ENCODE assay signal across 9 mouse cellular contexts in the genomic region with DNA sequence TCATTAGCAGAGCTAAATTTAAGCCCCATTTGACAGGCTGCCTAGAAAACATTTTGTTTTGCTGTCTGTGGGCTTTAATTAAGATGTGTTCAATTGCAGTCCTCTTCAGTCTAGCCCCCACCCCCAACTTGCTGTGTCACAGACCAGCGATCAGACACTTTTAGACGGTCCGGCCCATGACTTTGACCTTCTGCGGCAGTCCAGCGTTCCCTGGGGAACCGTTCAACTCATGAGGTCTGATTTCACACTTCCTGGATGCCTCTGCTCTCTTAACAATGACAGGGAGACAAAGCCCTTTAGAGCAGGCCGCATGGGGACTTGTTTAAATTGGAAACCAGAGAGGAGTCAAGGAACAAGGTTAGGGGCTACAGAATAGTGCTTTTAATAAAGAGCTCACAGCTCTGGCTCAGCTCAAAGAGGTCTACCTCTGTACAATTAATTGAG.
DNase-seq lines count a peak whose midpoint lies in the region; ATAC-seq and TF ChIP-seq lines count a peak whose summit lies in the region.
"Had no signal": no experiment of that assay in that cellular context is flagged by ENCODE, and none has a peak within 500 bp of the region (broad histone marks: within the 10 kb centered on the region; RNA-seq: fewer than 3 reads in every experiment).

No protein-coding gene starts in this region.

- H3K9me3 ChIP-seq in embryonic facial prominence, embryonic 14.5 days (ENCODE audit: control insufficient read depth, low read length): no peaks in the 10 kb centered on the region
- H3K9me3 ChIP-seq in hindbrain, embryonic 16.5 days (ENCODE audit: control insufficient read depth, low read length): no peaks in the 10 kb centered on the region
- H3K9me3 ChIP-seq: limb, embryonic 12.5 days had no signal

- no peak for TF ChIP-seq CTCF in heart, adult 2 months (IDR thresholded peaks at IDR 0.05)
- no peak for TF ChIP-seq CTCF in gastrocnemius, adult 2 months (IDR thresholded peaks at IDR 0.05)
- TF ChIP-seq CTCF in lung, adult 2 months (IDR thresholded peaks at IDR 0.05; ENCODE audit: insufficient read depth, low read length): no peak

- ATAC-seq in embryonic facial prominence, embryonic 14.5 days (ENCODE audit: low read depth): peak; percentile 84
- ATAC-seq in hindbrain, embryonic 16.5 days: peak; percentile 94

- no peak for TF ChIP-seq EP300 in heart, adult 2 months (IDR thresholded peaks at IDR 0.05; ENCODE audit: insufficient read depth, low read depth, low read length)

- H3K36me3 ChIP-seq in heart, adult 2 months (ENCODE audit: control insufficient read depth, insufficient read depth, low read length): no peaks in the 10 kb centered on the region
- H3K36me3 ChIP-seq in embryonic facial prominence, embryonic 14.5 days (ENCODE audit: control insufficient read depth, insufficient read depth, low read length): no peaks in the 10 kb centered on the region
- H3K36me3 ChIP-seq in hindbrain, embryonic 16.5 days (ENCODE audit: control insufficient read depth, insufficient read depth, low read length): no peaks in the 10 kb centered on the region
- H3K36me3 ChIP-seq: limb, embryonic 12.5 days had no signal

- WGBS in heart, adult 2 months: 6% methylated on average over 7 of the region's 7 CpGs
- WGBS in embryonic facial prominence, embryonic 14.5 days: 15% methylated on average over 7 of the region's 7 CpGs
- 4% methylated on average over 7 of the region's 7 CpGs for WGBS in hindbrain, embryonic 16.5 days
- WGBS in lung, adult 2 months: 18% methylated on average over 7 of the region's 7 CpGs

- no peaks in the 10 kb centered on the region for H3K79me2 ChIP-seq in heart, adult 2 months (replicated peaks; ENCODE audit: control insufficient read depth, insufficient read depth, low read length)

- H3K4me1 ChIP-seq in heart, adult 2 months (ENCODE audit: control insufficient read depth, insufficient read depth, low read length): no peaks in the 10 kb centered on the region
- peaks cover 6% of the 10 kb centered on the region; the same call in 1 of the 2 replicates for H3K4me1 ChIP-seq in embryonic facial prominence, embryonic 14.5 days (ENCODE audit: control insufficient read depth, insufficient read depth, low read length)
- H3K4me1 ChIP-seq in hindbrain, embryonic 16.5 days (ENCODE audit: control insufficient read depth, insufficient read depth, low read depth, low read length): no peaks in the 10 kb centered on the region
- H3K4me1 ChIP-seq in lung, adult 2 months (ENCODE audit: control insufficient read depth, insufficient read depth, low read length): no peaks in the 10 kb centered on the region

- H3K4me2 ChIP-seq in embryonic facial prominence, embryonic 14.5 days (ENCODE audit: low read depth, low read length): no peak overlapping the region
- peak overlapping the region; percentile 42 for H3K4me2 ChIP-seq in hindbrain, embryonic 16.5 days (ENCODE audit: low read length)
- H3K4me2 ChIP-seq: limb, embryonic 12.5 days had no signal

- no peak overlapping the region for H3K9ac ChIP-seq in heart, adult 2 months (ENCODE audit: low read depth, low read length)
- H3K9ac ChIP-seq in embryonic facial prominence, embryonic 14.5 days (ENCODE audit: low read depth, low read length): no peak overlapping the region
- H3K9ac ChIP-seq in hindbrain, embryonic 16.5 days (ENCODE audit: low read depth, low read length): no peak overlapping the region
- H3K9ac ChIP-seq: limb, embryonic 12.5 days had no signal

- intact Hi-C loops in heart, adult 2 months (cut with DNase I): no loop called here
- intact Hi-C loops in gastrocnemius, adult 2 months (cut with DNase I): no loop called here

- H3K27me3 ChIP-seq in heart, adult 2 months (ENCODE audit: control insufficient read depth, insufficient read depth, low read length): no peaks in the 10 kb centered on the region
- H3K27me3 ChIP-seq in embryonic facial prominence, embryonic 14.5 days (replicated peaks; ENCODE audit: control insufficient read depth, insufficient read depth, low read length): no peaks in the 10 kb centered on the region
- no peaks in the 10 kb centered on the region for H3K27me3 ChIP-seq in hindbrain, embryonic 16.5 days (replicated peaks; ENCODE audit: control insufficient read depth, insufficient read depth, low read length)
- H3K27me3 ChIP-seq: limb, embryonic 12.5 days had no signal

- DNase-seq in heart, adult 8-10 months (ENCODE audit: low spot score): peak; percentile 1
- no peak for DNase-seq in heart, adult 2 months
- DNase-seq in embryonic facial prominence, embryonic 14.5 days (ENCODE audit: low spot score): peak; percentile 76
- peak; percentile 66 for DNase-seq in neural tube, embryonic 10.5 days (ENCODE audit: extremely low spot score, low spot score)
- no peak for DNase-seq in gastrocnemius, adult 2 months
- no peak for DNase-seq in lung, adult 2 months
- no peak for DNase-seq in c-Kit-positive CD71-positive TER-119-positive erythroid progenitor cells, embryonic 14.5 days (ENCODE audit: low spot score)

- H3K27ac ChIP-seq in heart, adult 2 months: no peak overlapping the region
- no peak overlapping the region for H3K27ac ChIP-seq in embryonic facial prominence, embryonic 14.5 days (replicated peaks; ENCODE audit: low read depth, low read length)
- H3K27ac ChIP-seq in hindbrain, embryonic 16.5 days (ENCODE audit: low read depth, low read length): no peak overlapping the region
- no peak overlapping the region for H3K27ac ChIP-seq in gastrocnemius, adult 2 months
- H3K27ac ChIP-seq: limb, embryonic 12.5 days had no signal

- H3K4me3 ChIP-seq in heart, adult 2 months: no peak overlapping the region
- H3K4me3 ChIP-seq in embryonic facial prominence, embryonic 14.5 days (ENCODE audit: low read depth, low read length): no peak overlapping the region
- H3K4me3 ChIP-seq in hindbrain, embryonic 16.5 days (ENCODE audit: low read length): no peak overlapping the region
- no peak overlapping the region for H3K4me3 ChIP-seq in gastrocnemius, adult 2 months
- H3K4me3 ChIP-seq in lung, adult 2 months (replicated peaks; ENCODE audit: extremely low read depth, low read depth, low read length): no peak overlapping the region
- H3K4me3 ChIP-seq: limb, embryonic 12.5 days had no signal

- TF ChIP-seq POLR2A in heart, adult 2 months (IDR thresholded peaks at IDR 0.05; ENCODE audit: insufficient read depth, low read depth, low read length): no peak
- no peak for TF ChIP-seq POLR2A in lung, adult 2 months (IDR thresholded peaks at IDR 0.05; ENCODE audit: borderline replicate concordance, extremely low read depth, low read depth, low read length)

Comparison
In these comparisons a context has a peak if more than half of its experiments do, and no peak if none do; other contexts are left out.
1. DNase-seq: peak in heart, adult 8-10 months (single experiment), embryonic facial prominence, embryonic 14.5 days (single experiment) and neural tube, embryonic 10.5 days (single experiment); none in heart, adult 2 months (0 of 2), gastrocnemius, adult 2 months (single experiment), lung, adult 2 months (single experiment) and c-Kit-positive CD71-positive TER-119-positive erythroid progenitor cells, embryonic 14.5 days (single experiment).